ENCODE assay signal across 28 mouse cellular contexts in the genomic region with DNA sequence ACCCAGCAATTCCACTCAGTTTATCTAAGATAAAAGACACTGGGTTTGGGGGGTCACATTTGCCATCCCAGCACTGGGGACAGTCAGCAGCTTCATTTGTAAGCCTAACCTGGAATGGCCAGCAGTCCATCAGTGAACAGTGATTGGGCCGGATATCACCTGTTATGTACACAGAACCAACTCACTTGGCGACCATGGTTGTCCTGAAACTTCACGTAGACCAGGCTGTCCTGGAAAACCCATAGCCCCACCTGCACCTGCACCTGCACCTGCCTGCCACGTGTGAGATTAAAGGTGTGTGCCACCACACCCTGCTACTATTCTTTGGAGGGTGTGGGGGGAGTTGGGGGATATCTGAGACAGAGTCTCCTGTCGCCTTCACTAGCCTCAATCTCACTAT. TPM values are rescaled to one million over a fixed set of nuclear protein-coding genes. Genes with fewer than 3 reads are reported as not detected.
A peak's percentile ranks its signal among the peaks of the same experiment; 100 is the strongest.
DNase-seq lines count a peak whose midpoint lies in the region; ATAC-seq and TF ChIP-seq lines count a peak whose summit lies in the region.
"Had no signal": no experiment of that assay in that cellular context is flagged by ENCODE, and none has a peak within 500 bp of the region (broad histone marks: within the 10 kb centered on the region; RNA-seq: fewer than 3 reads in every experiment).

No protein-coding gene starts in this region.

- peaks cover 34% of the 10 kb centered on the region for H3K4me1 ChIP-seq in forebrain, embryonic 10.5 days
- H3K4me1 ChIP-seq in forebrain, embryonic 12.5 days, result peaks cover 28% of the 10 kb centered on the region
- H3K4me1 ChIP-seq in midbrain, embryonic 11.5 days (ENCODE audit: control insufficient read depth, insufficient read depth, low read length), result peaks cover 19% of the 10 kb centered on the region
- peaks cover 11% of the 10 kb centered on the region; the same call in 1 of the 2 replicates for H3K4me1 ChIP-seq in midbrain, postnatal 0 days (ENCODE audit: insufficient read depth, low read length)

- DNase-seq in forebrain, embryonic 10.5 days (ENCODE audit: extremely low spot score, low spot score), result peak; percentile 7
- DNase-seq in layer of hippocampus, adult 11-12 months (ENCODE audit: low spot score), result peak; percentile 2
- DNase-seq in layer of hippocampus, postnatal 36 days, result no peak
- DNase-seq in midbrain, embryonic 11.5 days (ENCODE audit: low spot score, missing footprints), result peak; percentile 69
- DNase-seq in midbrain, postnatal 0 days (ENCODE audit: low spot score), result no peak
- no peak for DNase-seq in thymus, postnatal 4 days
- DNase-seq: adrenal gland, postnatal 10 days; cerebellum, adult 9-10 months; embryo, embryonic 11 days; forebrain, postnatal 0 days; gastrocnemius, postnatal 10 days; kidney, adult 18-20 months; kidney, postnatal 36 days; left cerebral cortex, postnatal 4 days; midbrain, embryonic 14.5 days; right cerebral cortex, postnatal 14 days; thymus, postnatal 14 days had no signal

- H3K9ac ChIP-seq in forebrain, embryonic 12.5 days, result no peak overlapping the region
- H3K9ac ChIP-seq in midbrain, embryonic 11.5 days (ENCODE audit: low read length), result no peak overlapping the region
- H3K9ac ChIP-seq in midbrain, postnatal 0 days (replicated peaks; ENCODE audit: low read length, poor library complexity, severe bottlenecking), result no peak overlapping the region
- H3K9ac ChIP-seq: embryonic facial prominence, embryonic 13.5 days; forebrain, postnatal 0 days; heart, embryonic 12.5 days; hindbrain, embryonic 14.5 days; liver, embryonic 15.5 days; neural tube, embryonic 12.5 days; stomach, embryonic 15.5 days had no signal

- H3K4me2 ChIP-seq in forebrain, embryonic 12.5 days, result no peak overlapping the region
- no peak overlapping the region for H3K4me2 ChIP-seq in midbrain, embryonic 11.5 days
- H3K4me2 ChIP-seq in midbrain, postnatal 0 days (ENCODE audit: low read depth, low read length, poor library complexity, severe bottlenecking), result no peak overlapping the region
- H3K4me2 ChIP-seq: embryonic facial prominence, embryonic 13.5 days; heart, embryonic 12.5 days; hindbrain, embryonic 14.5 days; liver, embryonic 15.5 days; neural tube, embryonic 12.5 days; stomach, embryonic 15.5 days had no signal

- no peaks in the 10 kb centered on the region; the same call in 1 of the 2 replicates for H3K9me3 ChIP-seq in forebrain, embryonic 10.5 days
- H3K9me3 ChIP-seq in forebrain, embryonic 12.5 days, result no peaks in the 10 kb centered on the region
- no peaks in the 10 kb centered on the region for H3K9me3 ChIP-seq in midbrain, embryonic 11.5 days (ENCODE audit: control insufficient read depth, low read length)
- no peaks in the 10 kb centered on the region for H3K9me3 ChIP-seq in midbrain, postnatal 0 days (ENCODE audit: low read length)
- H3K9me3 ChIP-seq: embryonic facial prominence, embryonic 13.5 days; heart, embryonic 12.5 days; liver, embryonic 15.5 days; neural tube, embryonic 12.5 days; stomach, embryonic 15.5 days had no signal

- no peak for ATAC-seq in forebrain, embryonic 12.5 days (ENCODE audit: low FRiP score)
- ATAC-seq in midbrain, embryonic 11.5 days (ENCODE audit: low FRiP score), result no peak
- no peak for ATAC-seq in midbrain, postnatal 0 days (ENCODE audit: low FRiP score)
- ATAC-seq: forebrain, postnatal 0 days; Patski had no signal

- TF ChIP-seq CTCF in midbrain, postnatal 0 days (IDR thresholded peaks at IDR 0.05), result no peak

- H3K4me3 ChIP-seq in forebrain, embryonic 10.5 days, result no peak overlapping the region
- H3K4me3 ChIP-seq in forebrain, embryonic 12.5 days (replicated peaks), result no peak overlapping the region
- no peak overlapping the region for H3K4me3 ChIP-seq in midbrain, embryonic 11.5 days (ENCODE audit: low read depth, low read length)
- no peak overlapping the region for H3K4me3 ChIP-seq in midbrain, postnatal 0 days (ENCODE audit: low read depth, low read length)
- H3K4me3 ChIP-seq: embryonic facial prominence, embryonic 13.5 days; heart, embryonic 12.5 days; liver, embryonic 15.5 days; megakaryocyte, embryonic 14.5 days; neural tube, embryonic 12.5 days; stomach, embryonic 15.5 days had no signal

- no peak overlapping the region for H3K27ac ChIP-seq in forebrain, embryonic 10.5 days
- no peak overlapping the region for H3K27ac ChIP-seq in forebrain, embryonic 12.5 days
- H3K27ac ChIP-seq in midbrain, embryonic 11.5 days (ENCODE audit: low read depth, low read length), result no peak overlapping the region
- H3K27ac ChIP-seq in midbrain, postnatal 0 days (ENCODE audit: low read depth, low read length), result no peak overlapping the region
- H3K27ac ChIP-seq: embryonic facial prominence, embryonic 13.5 days; hindbrain, embryonic 14.5 days; liver, embryonic 15.5 days; neural tube, embryonic 12.5 days; stomach, embryonic 15.5 days had no signal

- 88% methylated on average over 5 of the region's 5 CpGs for WGBS in forebrain, embryonic 10.5 days
- WGBS in forebrain, embryonic 12.5 days, result 85% methylated on average over 5 of the region's 5 CpGs
- WGBS in midbrain, embryonic 11.5 days, result 86% methylated on average over 5 of the region's 5 CpGs
- WGBS in midbrain, postnatal 0 days, result 85% methylated on average over 5 of the region's 5 CpGs

- no peaks in the 10 kb centered on the region for H3K27me3 ChIP-seq in forebrain, embryonic 10.5 days (ENCODE audit: poor library complexity, severe bottlenecking)
- no peaks in the 10 kb centered on the region for H3K27me3 ChIP-seq in forebrain, embryonic 12.5 days
- H3K27me3 ChIP-seq in midbrain, embryonic 11.5 days (ENCODE audit: control insufficient read depth, insufficient read depth, low read length), result no peaks in the 10 kb centered on the region
- H3K27me3 ChIP-seq in midbrain, postnatal 0 days (ENCODE audit: insufficient read depth, low read length), result no peaks in the 10 kb centered on the region
- H3K27me3 ChIP-seq: embryonic facial prominence, embryonic 13.5 days; heart, embryonic 12.5 days; liver, embryonic 15.5 days; megakaryocyte, embryonic 14.5 days; neural tube, embryonic 12.5 days; Patski; stomach, embryonic 15.5 days had no signal

- H3K36me3 ChIP-seq in forebrain, embryonic 10.5 days (replicated peaks), result no peaks in the 10 kb centered on the region
- H3K36me3 ChIP-seq in forebrain, embryonic 12.5 days (replicated peaks), result no peaks in the 10 kb centered on the region
- no peaks in the 10 kb centered on the region for H3K36me3 ChIP-seq in midbrain, embryonic 11.5 days (ENCODE audit: control insufficient read depth, insufficient read depth, low read length)
- H3K36me3 ChIP-seq in midbrain, postnatal 0 days (ENCODE audit: insufficient read depth, low read length), result no peaks in the 10 kb centered on the region
- H3K36me3 ChIP-seq: embryonic facial prominence, embryonic 13.5 days; heart, embryonic 12.5 days; liver, embryonic 15.5 days; neural tube, embryonic 12.5 days; stomach, embryonic 15.5 days had no signal

RNA-seq across cellular contexts. Expression of a gene that starts 29.0 kb away (rescaled TPM):
- 2,559 and 2,733 TPM in 2 replicates for polyA plus RNA-seq in forebrain, embryonic 10.5 days (2016; fragmentation: Nextera tagmentation; extraction: Ambion mirVana)
- polyA plus RNA-seq in forebrain, embryonic 12.5 days (2016; fragmentation: Nextera tagmentation; extraction: Ambion mirVana), result 2,923 and 2,975 TPM in 2 replicates
- total RNA-seq in layer of hippocampus, postnatal 36 days (2021), result 1,000 to 10,000 TPM; 1,262 to 1,401 TPM
- 2,965 and 3,081 TPM in 2 replicates for polyA plus RNA-seq in midbrain, embryonic 11.5 days (2014; fragmentation: Nextera tagmentation; extraction: Ambion mirVana)
- total RNA-seq in midbrain, postnatal 0 days (2014; rRNA removed), result 2,534 and 2,842 TPM in 2 replicates
- 3,992 and 4,056 TPM in 2 replicates for polyA plus RNA-seq in midbrain, postnatal 0 days (2015; fragmentation: Nextera tagmentation; extraction: Ambion mirVana)

RNA-seq across cellular contexts. Expression of a gene that starts 42.0 kb away (rescaled TPM):
- polyA plus RNA-seq in forebrain, embryonic 10.5 days (2016; fragmentation: Nextera tagmentation; extraction: Ambion mirVana), result 0.32 TPM in 1 of 2 replicates, not detected in the other
- polyA plus RNA-seq in forebrain, embryonic 12.5 days (2016; fragmentation: Nextera tagmentation; extraction: Ambion mirVana), result 0.82 and 0.91 TPM in 2 replicates
- 1 to 10 TPM in 1 of 2 experiments, not detected in 1; 1.0 TPM for total RNA-seq in layer of hippocampus, postnatal 36 days (2021)
- polyA plus RNA-seq in midbrain, embryonic 11.5 days (2014; fragmentation: Nextera tagmentation; extraction: Ambion mirVana), result 1.4 TPM in 2 replicates
- total RNA-seq in midbrain, postnatal 0 days (2014; rRNA removed), result 0.71 TPM in 1 of 2 replicates, not detected in the other
- 0.71 and 1.5 TPM in 2 replicates for polyA plus RNA-seq in midbrain, postnatal 0 days (2015; fragmentation: Nextera tagmentation; extraction: Ambion mirVana)
- total RNA-seq: granulocyte monocyte progenitor cell, adult 5-6 weeks had no signal
- polyA plus RNA-seq: liver, embryonic 15.5 days; small intestine, adult 2 months had no signal

RNA-seq across cellular contexts. Expression of a gene that starts 59.3 kb away (rescaled TPM):
- polyA plus RNA-seq in forebrain, embryonic 10.5 days (2016; fragmentation: Nextera tagmentation; extraction: Ambion mirVana), result 33.8 and 36.0 TPM in 2 replicates
- 47.3 and 47.4 TPM in 2 replicates for polyA plus RNA-seq in forebrain, embryonic 12.5 days (2016; fragmentation: Nextera tagmentation; extraction: Ambion mirVana)
- 10 to 100 TPM; 17.3 to 21.6 TPM for total RNA-seq in layer of hippocampus, postnatal 36 days (2021)
- polyA plus RNA-seq in midbrain, embryonic 11.5 days (2014; fragmentation: Nextera tagmentation; extraction: Ambion mirVana), result 25.3 and 29.2 TPM in 2 replicates
- total RNA-seq in midbrain, postnatal 0 days (2014; rRNA removed), result 165 and 180 TPM in 2 replicates
- 109 and 114 TPM in 2 replicates for polyA plus RNA-seq in midbrain, postnatal 0 days (2015; fragmentation: Nextera tagmentation; extraction: Ambion mirVana)

Comparison
In these comparisons a context has a peak if more than half of its experiments do, and no peak if none do; other contexts are left out.
1. DNase-seq: peak in forebrain, embryonic 10.5 days (single experiment), layer of hippocampus, adult 11-12 months (single experiment) and midbrain, embryonic 11.5 days (single experiment); none in layer of hippocampus, postnatal 36 days (0 of 2), midbrain, postnatal 0 days (single experiment) and thymus, postnatal 4 days (single experiment).